Mouse (Mus musculus) thymus, postnatal 25 days (tissue): Measurements from ENCODE around the gene Gabbr2.

ENCODE experiments used
- DNase-seq: peaks from one replicate; pipeline ENCODE4 v3.0.0; 2022

Gene Gabbr2

DNA sequence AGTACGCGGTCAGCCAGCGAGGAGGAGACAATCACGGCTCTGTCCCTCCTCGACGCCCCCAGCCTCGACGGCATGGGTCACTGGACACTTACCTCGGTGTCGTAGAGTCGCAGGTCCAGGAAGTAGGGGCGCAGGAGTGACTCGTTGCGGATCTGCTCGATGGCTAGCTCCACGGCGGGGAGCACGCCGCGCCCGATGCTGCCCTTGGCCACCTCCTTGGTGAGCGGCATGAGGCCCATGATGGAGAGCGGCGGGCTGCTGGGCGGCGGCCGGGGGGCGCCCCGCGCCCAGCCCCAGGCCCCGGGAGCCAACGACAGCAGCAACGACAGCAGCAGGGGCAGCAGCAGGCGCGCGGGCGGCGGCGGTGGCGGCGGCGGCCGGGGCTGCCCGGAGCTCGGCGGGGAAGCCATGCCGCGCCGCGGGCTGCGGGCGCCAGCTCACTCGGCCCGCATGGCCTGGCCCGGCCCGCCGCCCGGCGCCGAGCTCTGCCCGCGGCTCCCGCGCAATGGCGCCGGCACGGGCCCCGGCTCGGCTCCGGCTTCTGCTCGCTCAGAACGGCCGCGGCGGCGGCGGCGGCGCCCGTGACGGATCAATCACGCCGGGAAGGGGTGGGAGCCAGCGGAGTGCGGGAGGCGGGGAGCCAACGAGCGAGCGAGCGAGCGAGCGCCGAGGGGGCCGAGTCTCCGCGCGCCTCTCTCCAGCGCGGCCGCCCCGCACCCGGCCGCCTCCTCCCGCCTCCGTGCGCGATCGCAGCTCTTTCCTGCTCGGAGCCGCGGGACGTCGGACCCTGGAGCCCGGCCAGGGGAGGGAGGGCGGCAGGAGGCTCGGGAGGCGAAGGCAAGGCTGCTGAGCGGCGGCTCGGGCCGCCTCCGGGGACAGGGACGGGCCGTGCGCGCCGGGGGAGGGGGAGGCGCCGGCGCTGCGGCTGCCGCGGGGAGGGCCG is at the start of gene Gabbr2:
Gabbr2 (minus strand) TSS at position 858 of the 943 bp plus-strand sequence.
- no peak for DNase-seq

GRCm38 (mm10) chr4:47039586-47039985 is 47.9 kb upstream of the Gabbr2 start:
- no peak for DNase-seq

DNA sequence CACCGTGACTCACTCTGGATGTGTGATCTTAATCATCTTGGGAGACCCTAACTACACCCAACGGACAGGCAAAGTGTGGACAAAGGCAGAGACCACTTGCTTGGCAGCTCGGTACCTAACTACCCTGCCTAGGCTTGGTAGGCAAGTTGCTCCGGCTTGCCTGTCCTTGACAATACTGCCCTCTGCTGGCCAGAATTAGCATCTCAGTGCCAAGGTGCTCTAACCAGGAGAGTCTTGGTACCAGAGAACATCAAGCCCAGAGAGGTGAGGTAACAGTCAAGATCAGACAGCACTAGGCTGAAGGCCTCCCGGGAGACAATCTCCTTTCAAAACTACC is 45.6 kb upstream of the Gabbr2 start:
- DNase-seq = peak; percentile 79

GRCm38 (mm10) chr4:47036486-47037320 is 45.0 kb upstream of the Gabbr2 start:
- no peak for DNase-seq

GRCm38 (mm10) chr4:47035536-47035935 is 43.9 kb upstream of the Gabbr2 start:
- DNase-seq = no peak

DNA sequence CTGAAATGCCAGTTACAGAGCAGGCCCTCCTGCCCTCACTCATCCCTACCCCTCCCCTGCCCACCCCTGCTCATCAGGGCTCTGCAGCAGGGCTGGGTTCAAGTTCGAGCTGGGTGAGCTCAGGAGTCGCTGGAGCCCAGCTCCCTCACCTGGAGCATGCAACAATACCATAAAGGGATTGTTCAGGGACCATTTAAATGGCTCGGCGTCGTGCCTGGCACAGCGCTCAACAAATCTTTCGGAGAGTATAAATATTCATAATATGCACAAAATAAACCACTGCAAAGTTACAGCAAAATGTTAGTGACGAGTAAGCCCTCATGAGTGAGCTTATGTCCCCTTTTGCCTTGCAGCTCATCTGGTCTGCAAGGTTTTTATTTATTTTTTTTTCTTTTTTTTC is 40.5 kb upstream of the Gabbr2 start:
- no peak for DNase-seq

- no peak for DNase-seq
Measured at GRCm38 (mm10) chr4:47028791-47029190, 37.1 kb upstream of the Gabbr2 start.

- DNase-seq = no peak
Measured at GRCm38 (mm10) chr4:47023949-47024348, 32.3 kb upstream of the Gabbr2 start.

GRCm38 (mm10) chr4:47022804-47023603 is 31.3 kb upstream of the Gabbr2 start:
- DNase-seq = no peak

- DNase-seq = peak; percentile 83
Measured at GRCm38 (mm10) chr4:47020563-47020962, 28.9 kb upstream of the Gabbr2 start.

- DNase-seq = peak; percentile 30
Measured at GRCm38 (mm10) chr4:47015156-47015555, 23.5 kb upstream of the Gabbr2 start.

- DNase-seq = no peak
Measured at GRCm38 (mm10) chr4:47012476-47012875, 20.8 kb upstream of the Gabbr2 start.

- peak; percentile 79 for DNase-seq
Measured at GRCm38 (mm10) chr4:47010400-47011231, 18.9 kb upstream of the Gabbr2 start.

DNA sequence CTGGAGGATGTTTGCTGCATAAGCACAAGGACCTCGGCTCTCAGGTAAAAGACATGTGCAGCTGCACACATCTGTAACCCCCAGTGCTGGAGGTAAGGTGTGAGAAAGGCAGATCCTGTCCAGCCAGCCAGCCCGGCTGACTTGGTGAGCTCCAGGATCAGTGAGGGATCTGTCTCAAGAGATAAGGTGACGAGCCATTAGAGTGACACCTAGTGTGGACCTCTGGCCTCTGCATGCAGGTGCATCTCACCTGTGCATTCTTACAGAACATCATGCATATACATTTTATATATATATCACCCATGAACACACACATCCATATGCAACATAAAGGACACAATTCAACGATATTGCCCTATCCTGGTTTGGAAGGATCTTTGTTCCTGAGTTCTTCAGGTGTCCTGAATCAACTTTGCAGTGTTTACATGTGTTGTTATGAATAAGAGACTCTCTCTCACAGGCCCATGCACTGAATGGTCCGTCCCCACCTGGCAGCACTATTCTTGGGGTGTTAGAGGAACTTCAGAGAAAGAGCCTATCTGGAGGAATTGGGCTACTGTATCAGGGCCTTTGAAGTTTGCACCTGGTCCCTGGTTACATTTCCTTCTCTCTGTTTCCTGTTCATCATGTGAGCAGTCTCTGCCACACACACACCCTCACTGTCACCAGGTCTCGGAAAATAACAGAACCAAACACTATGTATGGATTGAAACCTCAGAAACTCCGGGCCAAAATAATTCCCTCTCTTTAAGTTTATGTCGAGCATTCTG is 9.1 kb upstream of the Gabbr2 start:
- peak; percentile 65 for DNase-seq

DNA sequence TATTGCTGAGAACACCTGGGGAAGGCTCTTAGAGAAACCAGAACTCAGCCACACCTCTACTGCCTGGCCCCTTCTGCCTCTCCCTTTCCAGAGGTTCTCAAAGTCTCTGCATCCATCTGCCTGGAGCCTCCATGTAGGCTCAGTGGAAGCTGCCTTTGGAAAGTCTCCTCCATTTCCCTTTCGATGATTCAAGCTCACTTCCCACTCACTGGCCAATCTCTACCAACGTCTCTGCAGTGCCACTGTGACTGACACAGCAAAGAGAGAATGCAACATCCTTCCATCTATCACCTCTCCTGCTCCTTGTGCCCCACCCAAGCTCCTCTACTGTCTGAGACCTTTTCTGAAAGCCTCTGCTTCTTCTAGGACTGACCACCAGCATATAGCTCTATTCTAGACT is 6.3 kb upstream of the Gabbr2 start:
- no peak for DNase-seq

DNA sequence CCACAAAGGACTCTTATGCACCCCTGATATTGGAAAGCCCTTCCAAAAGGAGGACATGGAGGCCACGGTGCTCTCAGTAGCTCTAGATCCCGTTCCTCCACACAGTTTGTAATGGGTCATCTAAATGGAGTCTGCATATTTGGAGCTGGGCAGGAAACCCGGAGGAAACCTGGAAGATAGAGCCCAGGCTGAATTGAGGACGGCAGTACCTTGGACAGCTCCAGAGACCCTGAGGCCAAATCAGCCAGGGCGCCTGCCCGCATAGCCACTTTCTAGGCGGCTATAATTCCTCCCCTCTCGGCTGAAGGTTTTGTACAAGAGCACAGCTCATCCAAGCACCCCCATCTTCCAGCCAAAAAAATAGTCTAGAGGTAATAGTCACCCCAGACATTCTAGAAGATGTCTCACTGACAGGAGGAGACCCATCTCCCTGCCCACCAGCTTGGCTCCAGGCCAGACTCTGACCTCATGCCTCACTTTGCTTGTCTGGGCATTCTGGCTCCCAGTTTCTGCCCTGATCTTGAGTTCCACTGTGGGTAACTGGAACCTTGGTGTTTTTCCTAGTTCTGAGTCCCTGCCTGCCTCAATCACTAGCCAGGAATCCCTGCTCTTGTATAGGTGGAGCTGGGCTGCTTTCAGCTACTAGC is 1.3 kb upstream of the Gabbr2 start:
- DNase-seq = peak; percentile 36

DNA sequence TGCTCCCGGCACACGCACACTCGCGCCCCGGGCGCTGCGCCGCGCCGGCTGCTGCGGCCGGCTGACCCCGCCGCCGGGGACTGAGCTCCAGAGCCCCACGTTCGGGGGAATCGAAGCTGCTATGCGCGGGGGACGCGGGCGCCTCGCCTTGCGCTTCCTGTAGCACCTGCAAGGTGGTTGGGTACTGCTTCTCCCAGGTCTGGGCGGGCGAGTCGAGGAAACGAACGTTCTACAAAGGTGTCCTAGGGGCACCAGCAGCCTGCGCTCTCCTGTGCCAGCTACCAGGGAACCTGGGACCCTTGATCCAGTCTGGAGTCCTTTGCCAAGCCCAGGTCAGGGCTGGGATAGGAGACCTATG is 265 bp upstream of the Gabbr2 start:
- DNase-seq = no peak

DNA sequence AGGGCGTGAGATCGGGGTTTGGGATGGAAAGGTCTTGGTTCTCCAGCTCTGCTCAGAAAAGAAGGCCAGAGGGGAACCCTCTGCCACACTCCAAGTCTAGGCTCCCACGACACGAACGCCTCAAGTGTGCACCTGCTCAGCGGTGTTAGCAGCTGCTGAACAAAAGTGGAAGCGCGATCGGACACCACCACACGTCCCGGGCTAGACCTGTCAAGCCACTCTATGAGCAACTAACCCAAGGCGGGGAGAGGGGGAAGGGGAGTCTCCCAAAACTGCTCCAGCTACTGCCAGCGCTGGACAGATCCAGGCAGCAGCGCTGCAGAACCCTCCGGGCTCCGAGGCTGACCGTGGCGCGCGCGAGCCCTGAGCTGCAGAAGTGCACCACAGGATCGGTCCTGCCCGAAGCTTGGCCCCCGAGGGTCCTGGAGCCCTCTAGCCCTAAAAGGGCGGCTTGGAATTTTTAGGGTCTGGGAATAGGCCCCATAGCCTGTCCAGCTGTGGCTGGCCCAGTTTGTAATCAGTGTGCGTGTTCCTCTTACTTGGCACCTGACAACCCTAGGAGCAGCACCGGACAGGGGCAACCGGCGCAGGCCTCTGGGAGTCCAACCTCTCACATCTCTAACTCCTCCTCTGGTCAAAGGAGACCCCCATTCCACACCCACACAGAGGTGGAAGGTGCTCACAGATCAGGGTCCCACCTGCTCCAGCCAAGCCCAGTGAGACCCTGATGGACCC is 1.2 kb downstream of the Gabbr2 start:
- DNase-seq = no peak

DNA sequence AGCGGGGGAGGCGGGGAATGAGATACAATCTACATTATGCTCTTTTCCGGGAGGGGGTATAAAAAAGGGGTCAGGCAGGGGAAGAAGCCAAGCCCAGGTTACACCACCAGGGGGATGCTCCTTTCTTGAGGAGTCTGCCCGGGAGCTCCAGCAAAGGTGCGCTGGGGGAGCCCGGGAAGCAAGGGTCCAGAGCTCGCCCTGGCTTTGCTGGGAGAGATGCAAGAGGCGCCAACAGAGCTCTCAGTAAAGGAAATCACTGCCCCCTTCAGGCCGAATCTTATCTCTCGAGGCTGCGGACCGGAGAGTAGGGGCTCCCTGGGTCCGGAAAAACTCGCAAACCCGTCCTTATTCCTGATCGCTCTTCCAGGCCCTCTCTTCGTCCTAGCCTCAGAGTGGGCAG is 1.8 kb downstream of the Gabbr2 start:
- DNase-seq = peak; percentile 51

GRCm38 (mm10) chr4:46988824-46989223 is 2.8 kb downstream of the Gabbr2 start:
- no peak for DNase-seq
